Mouse (Mus musculus) urinary bladder, adult 18-20 months (tissue): ENCODE data around the gene C1qtnf2.

Experiments
- DNase-seq, 2 experiments: peaks; one replicate each; pipeline ENCODE4 v3.0.0; 2022; ENCODE audit warnings: low spot score in 2 of 2, mixed read lengths in 2 of 2

C1qtnf2 gene

GRCm38 (mm10) chr11:43537074-43537473 lies 63.0 kb downstream of the C1qtnf2 start:
- DNase-seq: no peak

GRCm38 (mm10) chr11:43539863-43540262 lies 65.8 kb downstream of the C1qtnf2 start:
- no peak for DNase-seq
